Mouse (Mus musculus) small intestine, adult 2 months (tissue): ENCODE data around the gene Stx1b. TPM values are rescaled to one million over a fixed set of nuclear protein-coding genes. Genes with fewer than 3 reads are reported as not detected.

Experiments used
- H3K27ac ChIP-seq: fragments of 200-500 bp; 2 replicates; pipeline ENCODE4 v1.5.1; 2012; ENCODE audit warnings: low read depth, low read length, control low read depth, inconsistent platforms; ENCODE audit not compliant: insufficient read depth
- H3K27me3 ChIP-seq: fragments of 200-500 bp; 2 replicates; pipeline ENCODE4 v1.6.1; 2012; ENCODE audit warnings: mild to moderate bottlenecking, moderate library complexity, low read length, inconsistent platforms; ENCODE audit not compliant: control insufficient read depth, insufficient read depth
- H3K36me3 ChIP-seq: fragments of 200-500 bp; 2 replicates; pipeline ENCODE4 v1.6.1; 2012; ENCODE audit warnings: mild to moderate bottlenecking, low read length, control low read depth, inconsistent platforms; ENCODE audit not compliant: control insufficient read depth, insufficient read depth
- H3K4me1 ChIP-seq: fragments of 200-500 bp; 2 replicates; pipeline ENCODE4 v1.6.1; 2012; ENCODE audit warnings: low read length, inconsistent platforms, mixed read lengths; ENCODE audit not compliant: control insufficient read depth, insufficient read depth, insufficient read length
- H3K4me3 ChIP-seq: fragments of 200-500 bp; 2 replicates; pipeline ENCODE4 v1.5.1; 2012; ENCODE audit warnings: low read depth, mild to moderate bottlenecking, control low read depth, inconsistent platforms, low read length, moderate library complexity
- CTCF ChIP-seq: fragments of 200-500 bp; IDR thresholded peaks from 2 replicates; pipeline ENCODE4 v1.5.1; 2012; ENCODE audit warnings: low read depth, mild to moderate bottlenecking, control low read depth, inconsistent platforms, low read length, moderate library complexity, mixed read lengths; ENCODE audit not compliant: insufficient replicate concordance, insufficient read length; ENCODE audit errors: extremely low read depth
- POLR2A ChIP-seq: fragments of 200-500 bp; IDR thresholded peaks from 2 replicates; pipeline ENCODE4 v1.6.1; 2012; ENCODE audit warnings: low read depth, mild to moderate bottlenecking, control low read depth, inconsistent platforms, low read length, moderate library complexity
- WGBS: fragments of 180-500 bp; shearing (Covaris S2); methylation state at CpG from one replicate; pipeline ENCODE4 v1.1.7; 2018; 5-methylcytosine and 5-hydroxymethylcytosine counted together
- polyA plus RNA-seq: library from polyadenylated mRNA; depleted of rRNA; stranded (reverse); fragments of >200 nt; gene quantifications from 2 replicates; pipeline ENCODE4 v1.2.3, GENCODE M21; 2012

The Stx1b gene
- polyA plus RNA-seq, 1 experiment, result 1.8 TPM

DNA sequence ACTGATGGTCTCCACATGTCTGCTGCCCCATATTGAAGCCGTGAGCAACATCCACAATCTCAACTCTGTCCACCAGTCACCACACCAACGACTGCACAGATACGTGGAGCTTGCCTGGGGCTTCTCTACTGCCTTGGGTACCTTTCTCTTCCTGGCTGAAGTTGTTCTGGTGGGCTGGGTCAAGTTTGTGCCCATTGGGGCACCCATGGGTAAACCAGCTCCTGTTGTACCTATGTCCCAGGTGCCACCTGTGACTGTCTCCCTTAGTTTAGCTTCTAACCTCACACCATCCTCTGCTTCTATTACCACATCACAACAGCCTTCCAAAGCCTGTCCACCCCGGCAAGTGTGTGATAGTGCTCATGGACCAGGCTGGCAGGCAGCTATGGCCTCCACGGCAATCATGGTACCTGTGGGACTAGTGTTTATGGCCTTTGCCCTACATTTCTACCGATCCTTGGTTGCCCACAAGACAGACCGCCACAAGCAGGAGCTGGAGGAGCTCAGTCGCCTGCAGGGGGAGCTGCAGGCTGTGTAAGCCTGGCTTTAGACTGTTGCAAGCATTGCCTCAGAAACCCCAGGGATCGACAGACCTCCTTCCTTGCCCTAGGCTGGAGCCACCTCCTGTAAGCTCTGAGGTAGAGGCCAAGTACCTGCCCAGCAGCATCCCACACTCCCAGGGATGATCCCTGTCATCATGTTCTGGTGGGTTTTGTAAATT lies 50.5 kb downstream of the Stx1b start:
- WGBS, result 37% methylated on average over 9 of the region's 9 CpGs
- no peak overlapping the region for H3K27ac ChIP-seq
- no peaks in the 10 kb centered on the region for H3K27me3 ChIP-seq
- H3K36me3 ChIP-seq, result no peaks in the 10 kb centered on the region
- TF ChIP-seq CTCF (peak; percentile 69; the same call in 1 of the 2 replicates), POLR2A (no peak)
- H3K4me1 ChIP-seq, result peaks cover 9% of the 10 kb centered on the region
- no peak overlapping the region for H3K4me3 ChIP-seq

DNA sequence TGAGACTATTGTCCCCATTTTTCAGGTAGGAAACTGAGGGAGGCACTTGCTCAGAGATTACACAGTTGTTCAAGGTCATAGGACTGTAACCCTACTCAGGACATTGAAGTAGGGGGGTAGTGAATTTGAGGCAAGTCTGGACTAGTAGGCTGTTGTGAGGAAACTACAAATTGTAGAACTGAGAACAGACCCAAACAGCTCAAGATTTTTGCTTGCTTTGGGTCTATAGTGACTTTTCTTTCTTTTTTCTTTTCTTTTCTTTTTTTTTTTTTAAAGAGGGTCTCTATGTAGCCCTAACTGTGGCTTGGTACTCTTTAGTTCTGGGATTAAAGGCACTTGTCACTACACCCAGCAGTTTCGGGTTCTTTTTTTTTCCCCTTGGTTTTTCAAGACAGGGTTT lies 51.8 kb downstream of the Stx1b start:
- Histone ChIP-seq H3K27me3 (no peaks in the 10 kb centered on the region), H3K36me3 (peaks cover 2% of the 10 kb centered on the region; the same call in 1 of the 2 replicates), H3K4me3 (no peak overlapping the region), H3K27ac (no peak overlapping the region), H3K4me1 (peaks cover 9% of the 10 kb centered on the region)
- no peak for TF ChIP-seq CTCF
- TF ChIP-seq POLR2A, result no peak
- WGBS, result 100% methylated on average over 1 of the region's 1 CpGs

DNA sequence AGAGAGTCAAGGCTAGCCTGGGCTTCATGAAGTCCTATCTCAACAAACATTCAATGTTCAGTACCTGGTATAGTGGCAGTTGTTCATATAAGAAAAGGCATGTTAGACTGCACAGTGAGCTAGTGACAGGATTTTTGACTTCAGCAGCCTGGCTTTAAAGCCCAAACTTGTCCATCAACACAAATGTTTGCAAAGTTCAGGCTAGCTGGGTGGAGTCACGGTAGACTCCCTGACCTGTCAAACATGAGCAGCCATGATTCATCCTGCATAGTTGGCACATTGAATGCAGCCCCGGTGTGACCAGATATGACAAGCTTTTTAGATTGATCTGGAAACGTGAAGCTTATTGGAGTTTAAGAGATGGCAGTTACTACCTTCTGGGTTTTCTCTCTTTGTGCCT lies 52.3 kb downstream of the Stx1b start:
- Histone ChIP-seq H3K36me3 (peaks cover 3% of the 10 kb centered on the region; the same call in 1 of the 2 replicates), H3K27ac (no peak overlapping the region), H3K4me1 (peaks cover 9% of the 10 kb centered on the region), H3K27me3 (no peaks in the 10 kb centered on the region), H3K4me3 (no peak overlapping the region)
- WGBS, result 21% methylated on average over 3 of the region's 3 CpGs
- no peak for TF ChIP-seq CTCF
- no peak for TF ChIP-seq POLR2A

DNA sequence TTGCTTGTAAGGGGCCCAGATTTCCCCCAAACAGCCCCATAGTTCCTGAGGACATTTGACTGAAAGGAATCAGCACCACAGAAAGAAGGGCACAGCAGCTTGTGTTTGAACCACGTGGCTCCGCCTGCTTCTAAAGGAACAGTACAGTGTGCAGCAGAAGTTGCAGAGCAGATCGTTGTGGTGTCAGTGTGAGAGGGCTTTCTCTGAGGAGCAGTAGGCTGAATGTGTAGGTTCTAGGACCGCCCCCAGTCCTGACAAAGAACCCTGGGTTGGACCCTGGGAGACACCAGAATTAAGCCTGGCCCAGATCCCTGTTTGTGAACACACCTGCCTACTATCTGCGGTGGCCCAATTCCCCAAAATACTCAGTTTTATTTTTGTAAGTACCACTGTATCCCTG lies 53.1 kb downstream of the Stx1b start:
- Histone ChIP-seq H3K27ac (no peak overlapping the region), H3K27me3 (no peaks in the 10 kb centered on the region), H3K4me3 (no peak overlapping the region), H3K4me1 (peaks cover 9% of the 10 kb centered on the region), H3K36me3 (peaks cover 3% of the 10 kb centered on the region; the same call in 1 of the 2 replicates)
- no peak for TF ChIP-seq CTCF
- TF ChIP-seq POLR2A, result no peak
- WGBS, result 69% methylated on average over 5 of the region's 5 CpGs

DNA sequence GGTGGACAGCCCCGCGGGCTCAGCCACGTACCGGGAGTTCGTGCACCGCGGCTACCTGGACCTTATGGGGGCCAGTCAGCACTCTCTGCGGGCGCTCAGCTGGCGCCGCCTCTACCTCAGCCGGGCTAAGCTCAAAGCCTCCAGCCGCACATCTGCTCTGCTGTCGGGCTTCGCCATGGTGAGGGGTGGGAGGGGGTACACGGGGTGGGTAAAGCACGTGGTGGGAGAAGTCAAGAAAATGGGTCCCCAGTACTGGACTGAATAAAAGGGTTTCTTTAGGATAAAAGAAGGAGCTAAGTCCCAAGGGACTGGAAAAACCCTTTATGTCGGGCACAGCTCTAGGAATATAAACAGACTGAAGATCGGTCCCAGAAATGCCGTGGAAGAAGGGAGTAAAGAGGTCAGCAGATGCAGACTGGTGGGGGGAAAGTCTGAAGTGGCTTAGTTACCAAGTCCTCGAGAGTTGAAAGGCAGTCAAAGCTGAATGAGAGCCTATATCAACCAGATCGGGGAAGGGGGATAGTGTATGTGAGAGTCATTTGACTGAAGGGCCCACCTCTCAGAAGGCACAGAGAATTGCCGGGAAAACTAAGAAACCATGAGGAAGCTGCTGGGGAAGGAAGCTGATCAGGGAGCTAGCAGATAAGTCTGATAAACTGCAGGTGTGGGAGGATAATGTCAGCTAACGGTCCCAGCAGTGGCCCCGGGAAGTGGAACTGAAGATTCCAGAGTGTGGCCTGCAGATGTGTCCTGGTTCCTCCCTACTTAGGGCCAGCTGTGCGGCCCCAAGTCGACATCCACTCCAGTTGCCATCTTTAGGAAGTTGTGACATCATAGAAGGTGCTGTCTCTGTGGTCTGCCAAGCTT lies 54.1 kb downstream of the Stx1b start:
- WGBS, result 2% methylated on average over 27 of the region's 27 CpGs
- TF ChIP-seq CTCF, result no peak
- TF ChIP-seq POLR2A, result no peak
- H3K27ac ChIP-seq, result peak overlapping the region; percentile 51

DNA sequence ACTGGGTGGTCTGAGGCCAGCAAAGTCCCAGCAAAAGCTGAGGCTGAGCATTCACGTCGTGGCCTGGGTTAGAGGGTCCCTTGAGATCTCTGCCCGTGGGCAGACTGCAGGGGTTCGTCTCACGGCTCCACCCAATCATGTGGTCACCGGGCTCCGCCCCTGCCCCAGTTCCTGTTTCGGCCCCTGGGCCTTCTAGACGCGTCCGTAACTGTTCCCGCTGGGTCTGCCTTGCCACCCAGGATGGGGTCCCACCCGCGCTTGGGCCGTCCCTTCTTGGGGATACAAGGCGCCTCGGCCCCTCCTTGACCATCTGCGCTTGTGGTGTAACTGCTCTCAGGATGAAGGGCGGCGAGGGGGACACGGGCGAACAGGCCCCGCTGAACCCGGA lies 54.7 kb downstream of the Stx1b start, which contains the start of gene Orai3:
Orai3 (plus strand) TSS at position 165 of the 388 bp plus-strand sequence.
- Histone ChIP-seq H3K36me3 (peaks cover 9% of the 10 kb centered on the region; the same call in 1 of the 2 replicates), H3K27ac (peak within 1 kb of the TSS; percentile 76), H3K4me3 (peak within 1 kb of the TSS; percentile 79), H3K4me1 (peaks cover 9% of the 10 kb centered on the region), H3K27me3 (no peaks in the 10 kb centered on the region)
- peak; percentile 77 for TF ChIP-seq POLR2A
- TF ChIP-seq CTCF, result no peak
- under 1% methylated on average over 24 of the region's 24 CpGs for WGBS

More for the DNA sequence above, 54.1 kb downstream of the Stx1b start:
- peaks cover 8% of the 10 kb centered on the region; the same call in 1 of the 2 replicates for H3K36me3 ChIP-seq
- H3K4me1 ChIP-seq, result peaks cover 9% of the 10 kb centered on the region
- H3K27me3 ChIP-seq, result no peaks in the 10 kb centered on the region
- H3K4me3 ChIP-seq, result peak overlapping the region; percentile 79
